Mouse (Mus musculus) stomach, embryonic 16.5 days (tissue): Measurements from ENCODE around the gene Ccdc188. TPM values are rescaled to one million over a fixed set of nuclear protein-coding genes. Genes with fewer than 3 reads are reported as not detected.

Source experiments
- ATAC-seq: fragments of 200-750 bp; cut with Nextera tagmentation; 2 replicates; pipeline ENCODE4 v1.8.0; 2017; ENCODE audit warnings: moderate number of reproducible peaks, moderate TSS enrichment; ENCODE audit not compliant: insufficient read depth, low FRiP score
- H3K27ac ChIP-seq: fragments of 300-500 bp; sonication (generic); 2 replicates; pipeline ENCODE4 v1.5.1; 2014; ENCODE audit warnings: low read length
- H3K27me3 ChIP-seq: fragments of 300-500 bp; sonication (generic); 2 replicates; pipeline ENCODE4 v1.6.1; 2014; ENCODE audit warnings: low read length, control low read depth, mixed read lengths; ENCODE audit not compliant: control insufficient read depth, insufficient read depth
- H3K36me3 ChIP-seq: fragments of 300-500 bp; sonication (generic); 2 replicates; pipeline ENCODE4 v1.6.1; 2014; ENCODE audit warnings: low read length; ENCODE audit not compliant: control insufficient read depth, insufficient read depth
- H3K4me1 ChIP-seq: fragments of 300-500 bp; sonication (generic); 2 replicates; pipeline ENCODE4 v1.6.1; 2014; ENCODE audit warnings: low read length, control low read depth, mixed read lengths; ENCODE audit not compliant: control insufficient read depth, insufficient read depth
- H3K4me2 ChIP-seq: fragments of 300-500 bp; sonication (generic); 2 replicates; pipeline ENCODE4 v1.6.1; 2014; ENCODE audit warnings: low read depth, low read length, mixed read lengths
- H3K4me3 ChIP-seq: fragments of 300-500 bp; sonication (generic); replicated peaks from 2 replicates; pipeline ENCODE4 v1.5.1; 2014; ENCODE audit warnings: mild to moderate bottlenecking, low read length
- H3K9ac ChIP-seq: fragments of 300-500 bp; sonication (generic); 2 replicates; pipeline ENCODE4 v1.6.1; 2014; ENCODE audit warnings: low read length
- H3K9me3 ChIP-seq: fragments of 300-500 bp; sonication (generic); replicated peaks from 2 replicates; pipeline ENCODE4 v1.6.1; 2016; ENCODE audit warnings: low read length, control low read depth; ENCODE audit not compliant: control insufficient read depth
- WGBS: fragments of 180-500 bp; shearing (Covaris S2); extraction: QIAGEN DNeasy Blood & Tissue Kit; methylation state at CpG from one replicate; pipeline ENCODE4 v1.1.7; 2014; 5-methylcytosine and 5-hydroxymethylcytosine counted together
- polyA plus RNA-seq: library from polyadenylated mRNA; unstranded; fragments of >200 nt; fragmentation: Nextera tagmentation; extraction: Ambion mirVana; gene quantifications from 2 replicates; pipeline ENCODE4 v1.2.1, GENCODE M21; 2015

Gene Ccdc188
- polyA plus RNA-seq, 1 experiment from 2014 or later = not detected

DNA sequence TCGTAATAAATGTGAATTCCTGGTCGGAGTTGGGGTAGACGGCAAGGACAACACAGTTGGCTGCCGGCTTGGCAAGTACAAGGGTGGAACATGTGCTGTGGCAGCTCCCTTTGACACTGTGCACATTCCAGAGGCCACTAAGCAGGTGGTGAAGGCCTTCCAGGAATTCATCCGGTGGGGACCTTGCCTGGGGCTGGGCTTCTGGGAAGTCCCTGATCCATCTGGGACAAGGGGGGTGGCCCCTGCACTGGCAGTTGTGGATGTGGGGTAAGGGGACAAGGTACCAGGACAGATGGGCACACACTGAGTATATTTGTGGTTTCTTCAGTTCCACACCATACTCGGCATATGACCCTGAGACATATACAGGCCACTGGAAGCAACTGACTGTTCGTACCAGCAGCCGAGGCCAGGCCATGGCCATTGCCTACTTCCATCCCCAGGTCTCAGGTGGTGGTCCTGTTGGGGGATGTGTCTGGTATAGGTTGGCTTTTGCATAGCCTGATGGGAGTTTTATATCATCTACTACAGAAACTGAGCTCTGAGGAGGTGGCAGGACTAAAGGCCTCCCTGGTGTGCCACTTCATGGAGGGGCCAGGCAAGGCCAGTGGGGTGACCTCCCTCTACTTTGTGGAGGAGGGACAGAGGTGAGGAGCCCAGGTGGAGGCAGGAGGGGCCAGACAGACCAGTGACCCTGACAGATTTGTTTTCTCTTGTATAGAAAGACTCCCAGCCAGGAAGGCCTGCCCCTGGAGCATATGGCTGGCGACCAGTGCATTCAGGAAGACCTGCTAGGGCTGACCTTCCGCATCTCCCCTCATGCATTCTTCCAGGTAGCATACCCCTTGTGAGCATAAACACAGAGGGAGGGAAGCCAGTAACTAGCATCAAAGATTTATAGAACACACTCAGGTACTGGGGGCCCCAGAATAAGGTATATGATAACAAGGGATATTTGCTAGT, 33.4 kb downstream of the Ccdc188 start:
- no peak for ATAC-seq
- WGBS = 58% methylated on average over 10 of the region's 10 CpGs
- Histone ChIP-seq H3K36me3 (peaks cover 18% of the 10 kb centered on the region; the same call in 1 of the 2 replicates), H3K9ac (peak overlapping the region; percentile 38; the same call in 1 of the 2 replicates), H3K4me2 (peak overlapping the region; percentile 93), H3K4me1 (peaks cover 30% of the 10 kb centered on the region), H3K27ac (peak overlapping the region; percentile 22; the same call in 1 of the 2 replicates), H3K9me3 (no peaks in the 10 kb centered on the region), H3K27me3 (no peaks in the 10 kb centered on the region), H3K4me3 (peak overlapping the region; percentile 83)

GRCm38 (mm10) chr16:18252736-18253135, 35.1 kb downstream of the Ccdc188 start:
- no peak overlapping the region for H3K9ac ChIP-seq
- no peak overlapping the region for H3K4me2 ChIP-seq
- H3K27me3 ChIP-seq = no peaks in the 10 kb centered on the region
- WGBS = 77% methylated on average over 6 of the region's 6 CpGs
- H3K9me3 ChIP-seq = no peaks in the 10 kb centered on the region
- peaks cover 27% of the 10 kb centered on the region for H3K36me3 ChIP-seq
- no peak overlapping the region for H3K4me3 ChIP-seq
- peaks cover 19% of the 10 kb centered on the region for H3K4me1 ChIP-seq
- ATAC-seq = no peak
- no peak overlapping the region for H3K27ac ChIP-seq

DNA sequence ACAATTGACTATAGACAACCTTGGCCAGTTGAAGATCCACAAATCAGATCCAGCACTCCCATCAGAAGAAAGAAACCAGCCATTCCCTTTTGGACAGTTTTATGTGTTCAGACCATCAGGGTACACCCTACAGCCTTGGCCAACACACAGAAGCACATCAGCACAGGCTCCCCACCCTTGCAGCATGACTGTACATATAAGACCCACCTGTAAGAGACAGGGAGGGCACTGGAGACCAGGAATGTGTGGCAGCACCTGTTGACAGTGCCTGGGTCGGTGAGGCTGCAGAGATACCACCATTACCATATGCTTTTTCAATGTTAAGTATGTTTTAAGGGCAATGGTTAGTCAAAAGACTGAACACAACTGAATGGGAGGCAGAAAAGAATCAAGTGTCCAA, 36.2 kb downstream of the Ccdc188 start:
- Histone ChIP-seq H3K4me3 (no peak overlapping the region), H3K9ac (no peak overlapping the region), H3K27me3 (no peaks in the 10 kb centered on the region), H3K9me3 (no peaks in the 10 kb centered on the region), H3K4me2 (no peak overlapping the region), H3K27ac (no peak overlapping the region), H3K4me1 (peaks cover 19% of the 10 kb centered on the region), H3K36me3 (peaks cover 34% of the 10 kb centered on the region)
- no peak for ATAC-seq
- 70% methylated on average over 1 of the region's 1 CpGs for WGBS

DNA sequence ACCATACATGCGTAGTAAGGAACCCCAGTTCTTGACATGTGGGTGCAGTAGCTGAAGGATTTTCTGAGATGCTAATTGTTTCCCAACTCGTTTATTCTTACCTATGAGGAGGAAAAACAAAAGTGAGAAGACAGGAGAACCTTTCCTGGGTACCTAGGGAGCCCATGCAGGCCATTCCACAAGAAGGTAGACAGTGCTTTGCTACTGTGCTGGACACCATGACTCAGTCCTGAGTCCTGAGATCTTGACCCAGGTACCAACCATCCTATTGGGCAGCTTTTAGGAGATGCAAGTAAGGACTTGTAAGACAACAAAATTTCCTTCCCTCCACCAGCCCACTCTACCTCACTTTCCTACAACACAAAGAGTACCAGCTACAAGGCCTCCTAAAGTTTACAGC, 40.5 kb downstream of the Ccdc188 start, which contains the start of gene Gm49776:
Gene Gm49776, minus strand, starts transcription at position 101 of the 400 bp plus-strand sequence.
- Histone ChIP-seq H3K4me3 (no peak within 1 kb of the TSS), H3K27ac (no peak within 1 kb of the TSS), H3K4me1 (no peaks in the 10 kb centered on the region), H3K9me3 (no peaks in the 10 kb centered on the region), H3K36me3 (peaks cover 50% of the 10 kb centered on the region), H3K9ac (no peak within 1 kb of the TSS), H3K4me2 (no peak within 1 kb of the TSS), H3K27me3 (no peaks in the 10 kb centered on the region)
- no peak for ATAC-seq
- 92% methylated on average over 2 of the region's 2 CpGs for WGBS

GRCm38 (mm10) chr16:18265024-18265423, 47.3 kb downstream of the Ccdc188 start:
- Histone ChIP-seq H3K9ac (no peak overlapping the region), H3K9me3 (no peaks in the 10 kb centered on the region), H3K4me1 (no peaks in the 10 kb centered on the region), H3K36me3 (peaks cover 26% of the 10 kb centered on the region), H3K27me3 (no peaks in the 10 kb centered on the region), H3K27ac (no peak overlapping the region), H3K4me3 (no peak overlapping the region), H3K4me2 (no peak overlapping the region)
- no peak for ATAC-seq
- 92% methylated on average over 2 of the region's 2 CpGs for WGBS

DNA sequence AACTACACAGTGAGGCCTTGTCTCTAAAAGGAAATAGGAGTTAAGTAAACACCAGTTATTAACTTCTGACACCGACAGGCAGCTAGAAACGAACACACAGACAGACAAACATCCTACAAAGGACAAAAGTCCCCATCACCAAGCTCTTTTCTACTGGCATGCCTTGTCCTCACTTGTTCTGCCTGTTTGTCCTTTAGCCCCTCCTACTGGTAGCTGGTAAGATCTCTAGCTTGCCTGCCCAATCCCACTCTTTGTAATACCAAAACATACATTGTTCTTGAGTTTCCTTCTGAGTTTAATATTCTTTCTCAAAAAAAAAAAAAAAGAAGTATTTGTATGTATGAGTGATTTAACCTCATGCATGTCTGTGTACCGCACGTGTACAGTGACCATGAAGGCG, 50.5 kb downstream of the Ccdc188 start:
- H3K4me1 ChIP-seq = no peaks in the 10 kb centered on the region
- no peaks in the 10 kb centered on the region for H3K9me3 ChIP-seq
- H3K27ac ChIP-seq = no peak overlapping the region
- H3K36me3 ChIP-seq = peaks cover 34% of the 10 kb centered on the region
- no peak for ATAC-seq
- no peak overlapping the region for H3K4me2 ChIP-seq
- H3K9ac ChIP-seq = no peak overlapping the region
- no peak overlapping the region for H3K4me3 ChIP-seq
- WGBS = 87% methylated on average over 5 of the region's 5 CpGs
- H3K27me3 ChIP-seq = no peaks in the 10 kb centered on the region

Other genes with a start within 250 kb of the Ccdc188 start
- gene Vpreb2, start 237.5 kb upstream of the Ccdc188 start, polyA plus RNA-seq = not detected in 2 replicates
- gene Dgcr6, start 165.0 kb upstream of the Ccdc188 start, polyA plus RNA-seq = 67.7 and 69.2 TPM in 2 replicates
- gene Prodh, start 127.7 kb upstream of the Ccdc188 start, polyA plus RNA-seq = 15.3 and 17.8 TPM in 2 replicates
- gene Rtn4r, start 90.2 kb upstream of the Ccdc188 start, polyA plus RNA-seq = 0.84 and 1.0 TPM in 2 replicates
- 5.0 and 6.9 TPM in 2 replicates for gene Zdhhc8, start 17.3 kb downstream of the Ccdc188 start, polyA plus RNA-seq
- 98.8 and 99.1 TPM in 2 replicates for gene Trmt2a, start 30.8 kb downstream of the Ccdc188 start, polyA plus RNA-seq
- gene Ranbp1, start 30.9 kb downstream of the Ccdc188 start, polyA plus RNA-seq = 370 and 425 TPM in 2 replicates
- not detected in 2 replicates for gene Gm49776, start 40.4 kb downstream of the Ccdc188 start, polyA plus RNA-seq
- gene Dgcr8, start 71.4 kb downstream of the Ccdc188 start, polyA plus RNA-seq = 23.3 and 25.9 TPM in 2 replicates
- gene Tango2, start 130.2 kb downstream of the Ccdc188 start, polyA plus RNA-seq = 27.6 and 32.7 TPM in 2 replicates
- 25.3 and 26.0 TPM in 2 replicates for gene Arvcf, start 130.3 kb downstream of the Ccdc188 start, polyA plus RNA-seq
- 19.2 and 23.7 TPM in 2 replicates for gene Txnrd2, start 208.5 kb downstream of the Ccdc188 start, polyA plus RNA-seq
- 105 and 119 TPM in 2 replicates for gene Comt, start 209.0 kb downstream of the Ccdc188 start, polyA plus RNA-seq